Mouse (Mus musculus) heart, embryonic 12.5 days (tissue): Measurements from ENCODE around the gene Cdr2l. TPM values are rescaled to one million over a fixed set of nuclear protein-coding genes. Genes with fewer than 3 reads are reported as not detected.
A peak's percentile ranks its signal among the peaks of the same experiment; 100 is the strongest.

Experiments
- ATAC-seq: fragments of 200-750 bp; cut with Nextera tagmentation; 2 replicates; pipeline ENCODE4 v1.8.0; 2017; ENCODE audit warnings: moderate TSS enrichment, moderate library complexity; ENCODE audit not compliant: insufficient number of reproducible peaks, low FRiP score
- H3K27ac ChIP-seq: fragments of 300-500 bp; sonication (generic); 2 replicates; pipeline ENCODE4 v1.5.1; 2016; ENCODE audit warnings: mild to moderate bottlenecking, moderate library complexity; ENCODE audit not compliant: poor library complexity, severe bottlenecking
- H3K27me3 ChIP-seq: fragments of 300-500 bp; sonication (generic); replicated peaks from 2 replicates; pipeline ENCODE4 v1.6.1; 2016; ENCODE audit warnings: mild to moderate bottlenecking, moderate library complexity
- H3K36me3 ChIP-seq: fragments of 300-500 bp; sonication (generic); 2 replicates; pipeline ENCODE4 v1.6.1; 2016; ENCODE audit warnings: mild to moderate bottlenecking, moderate library complexity
- H3K4me1 ChIP-seq: fragments of 300-500 bp; sonication (generic); replicated peaks from 2 replicates; pipeline ENCODE4 v1.6.1; 2016; ENCODE audit warnings: mild to moderate bottlenecking
- H3K4me2 ChIP-seq: fragments of 300-500 bp; sonication (generic); 2 replicates; pipeline ENCODE4 v1.6.1; 2016; ENCODE audit warnings: mild to moderate bottlenecking, moderate library complexity
- H3K4me3 ChIP-seq: fragments of 300-500 bp; sonication (generic); 2 replicates; pipeline ENCODE4 v1.5.1; 2016; ENCODE audit warnings: mild to moderate bottlenecking
- H3K9ac ChIP-seq: fragments of 300-500 bp; sonication (generic); 2 replicates; pipeline ENCODE4 v1.6.1; 2016; ENCODE audit warnings: mild to moderate bottlenecking, moderate library complexity
- H3K9me3 ChIP-seq: fragments of 300-500 bp; sonication (generic); replicated peaks from 2 replicates; pipeline ENCODE4 v1.6.1; 2016; ENCODE audit warnings: mild to moderate bottlenecking, moderate library complexity
- WGBS: fragments of 180-500 bp; shearing (Covaris S2); methylation state at CpG from one replicate; pipeline ENCODE4 v1.1.7; 2016; 5-methylcytosine and 5-hydroxymethylcytosine counted together
- polyA plus RNA-seq: library from polyadenylated mRNA; unstranded; fragments of >200 nt; fragmentation: Nextera tagmentation; extraction: Ambion mirVana; gene quantifications from 2 replicates; pipeline ENCODE4 v1.2.1, GENCODE M21; 2016

Cdr2l gene
- polyA plus RNA-seq, 1 experiment from 2014 or later, result 9.5 TPM

DNA sequence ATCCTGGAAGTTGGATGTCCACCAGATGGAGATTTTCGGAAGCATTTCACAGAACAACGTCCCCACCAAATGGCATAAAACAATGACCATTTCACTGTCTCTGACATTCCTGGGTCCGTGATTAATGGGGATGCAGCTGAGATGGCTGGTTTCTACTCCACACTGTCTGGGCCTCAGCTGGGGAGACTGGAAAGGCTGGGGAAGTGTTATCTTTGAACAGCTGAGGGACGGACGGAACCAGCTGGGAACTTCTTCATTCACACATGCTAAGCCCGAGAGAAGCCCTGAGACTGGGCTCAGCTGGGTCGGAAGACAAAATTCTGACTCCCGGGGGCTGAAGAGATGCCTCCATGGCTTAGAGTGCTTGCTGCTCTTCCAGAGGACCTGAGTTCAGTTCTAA, 10.4 kb upstream of the Cdr2l start:
- Histone ChIP-seq H3K9me3 (no peaks in the 10 kb centered on the region), H3K4me2 (no peak overlapping the region), H3K27me3 (peaks cover 78% of the 10 kb centered on the region), H3K36me3 (no peaks in the 10 kb centered on the region), H3K27ac (no peak overlapping the region), H3K4me3 (no peak overlapping the region), H3K4me1 (peaks cover 24% of the 10 kb centered on the region), H3K9ac (no peak overlapping the region)
- no peak for ATAC-seq
- 54% methylated on average over 8 of the region's 8 CpGs for WGBS

DNA sequence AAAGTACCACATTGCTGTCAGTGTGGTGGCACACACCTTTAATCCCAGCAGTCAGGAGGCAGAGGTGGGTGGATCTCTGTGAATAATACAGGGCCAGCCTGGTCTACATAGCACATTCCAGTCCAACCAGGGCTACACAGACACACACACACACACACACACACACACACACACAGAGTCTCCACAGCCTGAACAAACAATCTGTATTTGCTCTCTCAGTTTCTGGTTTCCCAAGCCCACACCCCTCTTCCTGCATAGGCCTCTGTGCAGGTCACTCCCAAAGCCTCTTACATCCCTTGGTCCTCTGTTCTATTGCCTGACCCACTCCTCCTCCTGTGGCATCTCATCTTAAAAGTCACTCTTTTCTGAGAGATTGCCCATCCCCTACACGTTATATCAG, 9.7 kb upstream of the Cdr2l start:
- 57% methylated on average over 1 of the region's 1 CpGs for WGBS
- Histone ChIP-seq H3K27me3 (peaks cover 77% of the 10 kb centered on the region), H3K27ac (no peak overlapping the region), H3K4me1 (peaks cover 18% of the 10 kb centered on the region), H3K9ac (no peak overlapping the region), H3K4me3 (no peak overlapping the region), H3K9me3 (no peaks in the 10 kb centered on the region), H3K4me2 (no peak overlapping the region), H3K36me3 (no peaks in the 10 kb centered on the region)
- no peak for ATAC-seq

DNA sequence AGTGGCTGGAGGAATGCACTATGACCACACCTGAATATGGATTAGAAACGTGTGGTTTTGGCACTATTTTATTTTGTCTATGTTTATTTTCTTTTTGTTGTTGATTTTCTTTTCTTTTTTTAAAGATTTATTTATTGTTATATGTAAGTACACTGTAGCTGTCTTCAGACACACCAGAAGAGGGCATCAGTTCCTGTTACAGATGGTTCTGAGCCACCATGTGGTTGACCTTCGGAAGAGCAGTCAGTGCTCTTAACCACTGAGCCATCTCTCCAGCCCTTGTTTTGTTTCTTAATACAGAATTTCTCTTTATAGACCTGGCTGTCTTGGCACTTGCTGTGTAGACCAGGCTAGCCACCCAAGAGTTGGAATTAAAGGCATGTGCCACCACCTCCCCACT, 9.0 kb upstream of the Cdr2l start:
- H3K4me3 ChIP-seq, result no peak overlapping the region
- H3K4me2 ChIP-seq, result no peak overlapping the region
- H3K36me3 ChIP-seq, result no peaks in the 10 kb centered on the region
- H3K9ac ChIP-seq, result no peak overlapping the region
- H3K9me3 ChIP-seq, result no peaks in the 10 kb centered on the region
- H3K27ac ChIP-seq, result no peak overlapping the region
- 49% methylated on average over 2 of the region's 2 CpGs for WGBS
- H3K27me3 ChIP-seq, result peaks cover 75% of the 10 kb centered on the region
- ATAC-seq, result no peak
- H3K4me1 ChIP-seq, result peaks cover 14% of the 10 kb centered on the region

DNA sequence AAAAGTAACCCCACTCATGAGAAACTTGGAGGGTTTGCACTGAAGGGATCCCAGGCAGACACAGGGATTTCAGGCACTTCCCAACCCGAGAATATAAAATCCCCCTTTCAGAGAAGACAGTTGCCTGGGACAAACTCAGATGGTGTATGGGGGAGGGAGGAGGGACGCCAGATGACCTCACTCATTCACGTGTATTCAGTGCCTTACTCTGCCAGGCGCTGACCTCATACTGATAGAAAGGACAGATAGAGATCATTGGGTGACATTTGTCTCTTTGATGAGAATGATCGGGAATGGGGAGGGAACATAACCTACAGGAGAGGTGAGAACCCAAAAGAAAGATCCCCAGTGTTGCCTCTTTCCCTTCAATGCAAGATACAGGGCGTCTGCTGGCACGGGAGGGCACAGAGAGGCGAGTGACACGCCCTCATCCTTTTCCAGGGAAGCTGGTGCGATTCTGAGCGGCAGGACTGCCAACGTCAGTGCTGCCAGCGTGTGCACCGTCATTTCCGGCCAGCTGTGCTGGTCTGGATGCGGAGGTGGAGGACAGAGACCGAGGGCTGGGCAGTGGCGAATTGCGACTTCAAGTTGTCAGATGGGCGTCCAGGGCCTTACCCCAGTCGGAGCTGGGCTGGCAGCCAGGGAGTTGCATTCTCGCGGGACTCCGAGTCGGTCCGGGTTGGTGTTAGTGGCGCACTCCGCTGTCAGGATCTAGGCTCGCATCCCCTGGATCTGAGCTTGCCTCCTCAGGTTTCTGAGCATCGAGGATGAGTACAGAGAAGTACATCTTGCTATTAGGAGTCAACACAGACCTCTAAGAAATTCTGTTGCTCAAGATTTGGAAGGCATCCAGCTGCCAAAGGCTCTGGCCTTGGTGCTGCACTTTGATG, 7.7 kb upstream of the Cdr2l start:
- Histone ChIP-seq H3K4me1 (peaks cover 14% of the 10 kb centered on the region), H3K4me3 (peak overlapping the region; percentile 42), H3K4me2 (peak overlapping the region; percentile 76), H3K27ac (no peak overlapping the region), H3K9me3 (peaks cover 4% of the 10 kb centered on the region; the same call in 1 of the 2 replicates), H3K27me3 (peaks cover 66% of the 10 kb centered on the region), H3K36me3 (no peaks in the 10 kb centered on the region), H3K9ac (peak overlapping the region; percentile 67)
- WGBS, result 2% methylated on average over 30 of the region's 30 CpGs
- peak; percentile 55; the same call in 1 of the 2 replicates for ATAC-seq

DNA sequence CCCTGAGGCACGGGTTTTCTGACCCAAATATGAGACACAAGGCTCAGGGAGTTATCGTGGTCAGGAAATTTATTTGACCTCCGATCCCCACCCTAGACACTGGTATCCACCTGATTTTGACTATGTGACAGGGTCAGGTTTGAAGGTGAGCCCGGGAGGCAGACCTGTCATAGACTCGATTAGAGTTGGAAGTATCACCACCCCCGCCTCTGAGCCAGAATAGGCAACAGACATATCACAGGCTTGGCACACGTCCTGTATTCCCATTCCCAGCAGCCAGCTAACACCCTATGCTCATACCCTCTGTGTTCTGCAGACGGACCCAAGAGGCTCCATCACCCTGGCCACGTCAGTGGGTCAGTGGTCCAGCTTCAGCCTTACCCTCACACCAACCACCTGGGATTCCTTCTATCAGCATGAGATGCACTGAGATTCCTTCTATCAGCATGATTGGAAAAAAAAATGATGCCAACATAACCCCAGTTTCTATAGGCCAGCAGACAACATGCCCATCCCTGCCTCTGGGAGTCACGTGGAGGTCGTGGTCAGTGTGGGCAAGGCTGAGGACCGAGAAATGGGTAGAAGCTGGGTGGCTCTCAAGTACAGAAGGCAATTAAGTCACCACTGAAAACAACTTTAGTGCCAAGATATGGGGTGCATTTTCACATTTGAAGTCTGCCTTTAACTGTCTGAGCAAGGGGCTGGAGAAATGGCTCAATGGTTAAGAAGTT, 6.9 kb upstream of the Cdr2l start:
- Histone ChIP-seq H3K36me3 (no peaks in the 10 kb centered on the region), H3K4me3 (peak overlapping the region; percentile 42), H3K27me3 (peaks cover 60% of the 10 kb centered on the region), H3K4me1 (peaks cover 14% of the 10 kb centered on the region), H3K9ac (peak overlapping the region; percentile 67; the same call in 1 of the 2 replicates), H3K9me3 (peaks cover 4% of the 10 kb centered on the region; the same call in 1 of the 2 replicates), H3K4me2 (peak overlapping the region; percentile 76), H3K27ac (no peak overlapping the region)
- ATAC-seq, result no peak
- 56% methylated on average over 12 of the region's 12 CpGs for WGBS

DNA sequence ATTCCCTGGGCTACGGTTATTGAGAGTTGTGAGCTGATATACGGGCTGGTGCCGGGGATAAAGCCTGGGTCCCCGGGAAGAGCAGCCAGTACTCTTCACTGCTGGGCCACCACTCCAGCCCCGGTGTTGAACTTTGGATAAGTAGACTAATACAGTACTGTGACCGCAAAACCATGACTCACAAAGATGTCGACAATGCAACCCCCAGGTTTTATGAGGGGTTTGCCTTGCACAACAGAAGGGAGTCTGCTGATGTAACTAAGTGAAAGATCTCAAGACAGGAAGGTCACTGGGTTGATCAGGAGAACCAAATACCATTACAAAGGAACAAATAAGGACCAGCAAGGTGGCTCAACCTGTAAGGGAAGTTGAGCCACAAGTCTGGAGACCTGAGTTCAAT, 5.0 kb upstream of the Cdr2l start:
- no peak overlapping the region for H3K9ac ChIP-seq
- no peaks in the 10 kb centered on the region for H3K36me3 ChIP-seq
- ATAC-seq, result no peak
- H3K4me3 ChIP-seq, result no peak overlapping the region
- H3K27ac ChIP-seq, result no peak overlapping the region
- WGBS, result 61% methylated on average over 7 of the region's 7 CpGs
- peaks cover 17% of the 10 kb centered on the region for H3K4me1 ChIP-seq
- peaks cover 42% of the 10 kb centered on the region for H3K27me3 ChIP-seq
- no peak overlapping the region for H3K4me2 ChIP-seq
- H3K9me3 ChIP-seq, result peaks cover 4% of the 10 kb centered on the region; the same call in 1 of the 2 replicates

DNA sequence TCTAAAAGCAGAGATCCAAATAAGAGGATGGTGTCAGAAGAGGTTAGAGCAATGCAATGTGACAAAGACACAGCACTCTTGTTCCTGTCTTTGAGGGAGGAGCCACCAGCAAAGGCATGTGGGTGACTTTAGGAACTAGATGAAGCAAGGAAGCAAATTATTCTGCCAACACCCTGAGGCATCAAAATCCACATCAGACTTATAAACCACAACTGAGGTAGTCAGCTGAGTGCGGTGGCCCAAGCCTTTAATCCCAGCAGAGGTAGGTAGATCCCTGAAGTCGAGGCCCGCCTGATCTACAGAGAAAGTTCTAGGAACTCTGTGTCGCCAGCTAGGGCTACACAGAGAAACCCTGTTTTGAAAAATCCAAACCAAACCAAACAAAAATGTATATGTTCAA, 4.5 kb upstream of the Cdr2l start:
- WGBS, result 81% methylated on average over 4 of the region's 4 CpGs
- H3K4me1 ChIP-seq, result peaks cover 17% of the 10 kb centered on the region
- peaks cover 4% of the 10 kb centered on the region; the same call in 1 of the 2 replicates for H3K9me3 ChIP-seq
- H3K27ac ChIP-seq, result no peak overlapping the region
- H3K36me3 ChIP-seq, result no peaks in the 10 kb centered on the region
- ATAC-seq, result no peak
- H3K4me2 ChIP-seq, result no peak overlapping the region
- H3K27me3 ChIP-seq, result peaks cover 38% of the 10 kb centered on the region
- no peak overlapping the region for H3K4me3 ChIP-seq
- no peak overlapping the region for H3K9ac ChIP-seq

DNA sequence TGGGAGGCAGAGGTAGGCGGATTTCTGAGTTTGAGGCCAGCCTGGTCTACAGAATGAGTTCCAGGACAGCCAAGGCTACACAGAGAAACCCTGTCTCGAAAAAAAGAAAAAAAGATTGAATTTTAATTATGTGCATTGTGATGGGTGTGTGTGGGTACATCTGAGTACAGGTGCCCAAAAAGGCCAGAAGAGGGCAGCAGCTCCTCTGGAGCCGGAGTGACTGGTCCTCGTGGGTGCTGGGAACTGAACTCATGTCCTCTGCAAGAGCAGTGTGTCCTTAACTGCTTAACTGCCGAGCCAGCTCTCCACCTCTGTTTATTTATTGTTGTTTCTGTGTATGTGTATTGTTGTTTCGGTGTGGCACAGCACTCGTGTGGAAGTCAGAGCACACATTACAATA, 3.9 kb upstream of the Cdr2l start:
- 78% methylated on average over 7 of the region's 7 CpGs for WGBS
- Histone ChIP-seq H3K27ac (no peak overlapping the region), H3K4me3 (no peak overlapping the region), H3K4me2 (no peak overlapping the region), H3K36me3 (no peaks in the 10 kb centered on the region), H3K9ac (no peak overlapping the region), H3K9me3 (peaks cover 4% of the 10 kb centered on the region; the same call in 1 of the 2 replicates), H3K4me1 (peaks cover 20% of the 10 kb centered on the region), H3K27me3 (peaks cover 39% of the 10 kb centered on the region)
- no peak for ATAC-seq

DNA sequence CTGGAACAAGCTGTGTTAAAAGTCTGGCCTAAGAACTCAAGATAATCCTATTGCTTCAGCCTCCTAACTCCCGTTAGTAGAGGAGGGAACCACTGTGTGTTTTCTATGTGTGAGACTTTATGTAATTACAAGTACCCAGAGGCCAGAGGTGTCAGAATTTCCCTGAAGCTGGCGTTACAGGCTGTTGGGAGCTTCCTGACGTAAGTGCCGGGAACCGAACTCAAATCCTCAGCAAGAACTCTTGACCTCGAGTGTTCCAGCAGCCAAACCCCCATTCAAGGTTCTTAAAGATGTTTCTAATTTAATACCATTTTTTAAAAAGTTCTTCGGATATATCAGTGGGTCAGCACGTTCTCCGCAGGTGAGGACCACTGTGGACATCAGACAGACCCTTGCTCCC, 440 bp upstream of the Cdr2l start:
- peaks cover 30% of the 10 kb centered on the region for H3K4me1 ChIP-seq
- peak overlapping the region; percentile 77 for H3K4me3 ChIP-seq
- peak overlapping the region; percentile 15; the same call in 1 of the 2 replicates for H3K27ac ChIP-seq
- peaks cover 4% of the 10 kb centered on the region; the same call in 1 of the 2 replicates for H3K9me3 ChIP-seq
- 12% methylated on average over 9 of the region's 9 CpGs for WGBS
- peak overlapping the region; percentile 90 for H3K4me2 ChIP-seq
- H3K36me3 ChIP-seq, result no peaks in the 10 kb centered on the region
- no peak for ATAC-seq
- no peak overlapping the region for H3K9ac ChIP-seq
- H3K27me3 ChIP-seq, result peaks cover 33% of the 10 kb centered on the region

DNA sequence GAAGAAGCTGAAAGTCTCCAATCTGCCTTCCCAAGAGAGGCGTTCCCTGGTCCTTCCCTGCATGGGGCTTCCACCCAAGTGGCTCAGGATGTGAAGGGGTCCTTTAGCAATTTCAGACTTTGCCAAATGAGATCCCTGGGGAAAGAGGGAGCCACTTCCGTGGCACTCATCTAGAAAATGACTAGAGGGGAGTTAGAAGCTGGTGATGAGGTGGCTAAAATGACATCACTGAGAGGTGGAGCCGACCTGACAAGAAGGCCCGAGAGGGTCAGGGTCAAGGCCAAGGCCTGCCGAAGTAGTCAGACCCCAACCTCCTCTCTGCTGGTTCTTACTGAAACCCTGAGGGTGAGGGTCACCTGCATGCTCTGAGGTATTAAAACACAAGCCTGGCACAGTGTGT, 1.2 kb downstream of the Cdr2l start:
- H3K4me3 ChIP-seq, result peak overlapping the region; percentile 77
- ATAC-seq, result no peak
- 16% methylated on average over 5 of the region's 5 CpGs for WGBS
- no peaks in the 10 kb centered on the region for H3K36me3 ChIP-seq
- peak overlapping the region; percentile 90 for H3K4me2 ChIP-seq
- H3K4me1 ChIP-seq, result peaks cover 30% of the 10 kb centered on the region
- H3K27me3 ChIP-seq, result peaks cover 23% of the 10 kb centered on the region
- peaks cover 3% of the 10 kb centered on the region; the same call in 1 of the 2 replicates for H3K9me3 ChIP-seq
- peak overlapping the region; percentile 85 for H3K9ac ChIP-seq
- H3K27ac ChIP-seq, result no peak overlapping the region
